Mouse (Mus musculus) liver, embryonic 18 days (tissue): ENCODE data around the gene Timm29. TPM values are rescaled to one million over a fixed set of nuclear protein-coding genes. Genes with fewer than 3 reads are reported as not detected.

Experiments
- polyA plus RNA-seq: library from polyadenylated mRNA; depleted of rRNA; stranded (reverse); fragments of >200 nt; gene quantifications from 2 replicates; pipeline ENCODE4 v1.2.3, GENCODE M21; 2012; rRNA removed

Timm29 gene
- polyA plus RNA-seq, result 13.7 and 14.3 TPM in 2 replicates

DNA sequence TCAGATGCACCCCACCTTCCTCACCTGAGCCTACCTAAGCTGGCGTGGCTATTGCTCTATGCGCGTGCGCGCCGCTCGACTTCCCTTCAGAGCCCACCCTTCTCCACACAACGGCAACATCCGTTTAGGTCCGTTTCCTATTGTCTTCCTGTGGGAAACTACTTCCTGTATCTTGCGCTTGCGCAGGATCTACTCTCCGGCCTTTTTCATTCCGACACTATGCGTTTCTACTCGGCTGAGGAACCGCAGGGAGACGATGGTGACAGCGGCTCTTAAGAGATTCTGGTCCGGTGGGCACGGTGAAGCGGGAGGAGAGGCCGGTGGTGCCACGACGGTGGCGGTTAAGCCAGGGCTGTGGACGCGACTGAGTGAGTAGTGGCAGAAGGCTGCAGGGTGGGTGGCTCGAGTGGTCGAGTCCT, at the start of gene Timm29, which contains the start of gene Yipf2:
Timm29 (plus strand) TSS at position 20 of the 419 bp plus-strand sequence.
Yipf2 (minus strand) TSS at position 126 of the 419 bp plus-strand sequence.

DNA sequence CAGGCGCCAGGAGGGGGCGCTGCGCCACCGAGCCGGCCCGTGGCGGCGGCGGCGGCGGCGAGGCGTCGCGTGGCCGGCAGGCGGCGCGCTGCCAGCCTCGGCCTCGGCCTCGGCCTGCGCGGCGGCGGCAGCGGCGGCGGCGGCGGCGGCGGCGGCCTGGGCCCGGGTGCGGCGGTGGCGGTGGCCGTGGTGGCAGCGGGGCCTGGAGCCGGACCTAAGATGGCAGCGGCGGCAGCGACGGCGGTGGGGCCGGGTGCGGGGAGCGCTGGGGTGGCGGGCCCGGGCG, 45.8 kb upstream of the Timm29 start, which contains the start of gene Carm1:
Carm1 (plus strand) TSS at position 106 of the 286 bp plus-strand sequence.

DNA sequence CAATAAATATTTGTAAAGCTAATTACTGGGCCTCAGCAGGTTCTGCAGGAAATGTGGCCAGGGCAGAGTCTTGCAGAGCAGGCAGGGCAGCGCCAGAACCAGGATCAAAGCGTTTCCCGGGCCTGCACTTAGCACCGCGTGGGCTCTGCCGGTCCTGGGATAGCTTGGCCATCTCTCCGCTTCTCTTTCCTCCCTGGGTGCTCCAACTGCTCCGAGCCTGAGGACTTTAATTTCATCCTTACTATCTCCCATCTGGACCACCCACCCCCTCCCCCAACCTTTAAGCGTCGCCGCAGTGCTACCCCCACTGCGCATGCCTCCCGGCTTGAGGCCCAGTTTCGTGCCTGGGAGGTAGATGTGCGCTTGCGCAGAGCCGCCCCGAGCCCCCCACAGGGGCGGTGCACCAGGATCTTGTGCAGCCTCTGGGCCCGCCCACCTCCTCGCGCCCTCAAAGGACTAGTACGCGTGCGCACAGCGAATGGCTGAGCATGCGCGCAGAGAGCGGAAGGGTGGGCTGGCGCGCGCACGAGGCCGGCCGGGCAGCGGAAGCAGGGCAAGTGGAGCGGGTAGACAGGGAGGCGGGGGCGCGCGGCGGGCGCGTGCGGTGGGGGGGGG, 23.2 kb downstream of the Timm29 start, which contains the start of gene Smarca4:
Smarca4 (plus strand) TSS at position 553 of the 615 bp plus-strand sequence.

Other genes with a start within 250 kb of the Timm29 start
- gene Ilf3, start 224.9 kb upstream of the Timm29 start, polyA plus RNA-seq, result 18.1 and 20.1 TPM in 2 replicates
- gene Qtrt1, start 180.9 kb upstream of the Timm29 start, polyA plus RNA-seq, result 21.2 and 22.9 TPM in 2 replicates
- 27.2 and 33.8 TPM in 2 replicates for gene Dnm2, start 167.8 kb upstream of the Timm29 start, polyA plus RNA-seq
- gene Tmed1, start 82.5 kb upstream of the Timm29 start, polyA plus RNA-seq, result 18.9 and 20.8 TPM in 2 replicates
- 19.9 and 20.6 TPM in 2 replicates for gene AB124611, start 66.5 kb upstream of the Timm29 start, polyA plus RNA-seq
- gene Carm1, start 45.8 kb upstream of the Timm29 start, polyA plus RNA-seq, result 15.1 and 20.3 TPM in 2 replicates
- gene Yipf2, start 106 bp downstream of the Timm29 start, polyA plus RNA-seq, result 12.8 and 14.3 TPM in 2 replicates
- 14.1 and 16.4 TPM in 2 replicates for gene Smarca4, start 23.4 kb downstream of the Timm29 start, polyA plus RNA-seq
- 23.3 and 25.4 TPM in 2 replicates for gene Ldlr, start 130.8 kb downstream of the Timm29 start, polyA plus RNA-seq
- 25.7 and 26.4 TPM in 2 replicates for gene Spc24, start 167.6 kb downstream of the Timm29 start, polyA plus RNA-seq
- 8.2 and 9.7 TPM in 2 replicates for gene Kank2, start 206.0 kb downstream of the Timm29 start, polyA plus RNA-seq
- 176 and 212 TPM in 2 replicates for gene Angptl8, start 242.8 kb downstream of the Timm29 start, polyA plus RNA-seq